Mouse (Mus musculus): Measurements from ENCODE around the gene Ttll1. TPM values are rescaled to one million over a fixed set of nuclear protein-coding genes. Genes with fewer than 3 reads are reported as not detected.

Gene Ttll1
- polyA plus RNA-seq, 1 experiment: 8.3 TPM

GRCm38 (mm10) chr15:83435324-83436090 is 75.2 kb downstream of the Ttll1 start:
- H3K27me3 ChIP-seq (replicated peaks): no peaks in the 10 kb centered on the region
- no peak for TF ChIP-seq FLI1 (IDR thresholded peaks at IDR 0.05; ENCODE audit: low read length)
- TF ChIP-seq GATA1 (IDR thresholded peaks at IDR 0.05; ENCODE audit: borderline replicate concordance, low read length): no peak
- no peaks in the 10 kb centered on the region for H3K9me3 ChIP-seq

GRCm38 (mm10) chr15:83434692-83435091 is 76.0 kb downstream of the Ttll1 start:
- Histone ChIP-seq H3K27me3 (replicated peaks) (no peaks in the 10 kb centered on the region), H3K9me3 (no peaks in the 10 kb centered on the region), H3K4me1 (peaks cover 95% of the 10 kb centered on the region), H3K4me3 (replicated peaks) (peak overlapping the region; percentile 72), H3K36me3 (replicated peaks; ENCODE audit: low read length) (peaks cover 10% of the 10 kb centered on the region)
- TF ChIP-seq GATA1 (IDR thresholded peaks at IDR 0.05; ENCODE audit: borderline replicate concordance, low read length): no peak
- no peak for TF ChIP-seq FLI1 (IDR thresholded peaks at IDR 0.05; ENCODE audit: low read length)

More at GRCm38 (mm10) chr15:83435324-83436090, 75.2 kb downstream of the Ttll1 start:
- Histone ChIP-seq H3K4me1 (peaks cover 95% of the 10 kb centered on the region), H3K4me3 (replicated peaks) (no peak overlapping the region), H3K36me3 (replicated peaks; ENCODE audit: low read length) (peaks cover 13% of the 10 kb centered on the region)

Other genes with a start within 250 kb of the Ttll1 start
- 4.4 and 22.6 TPM in 2 replicates for gene Arfgap3, start 160.6 kb downstream of the Ttll1 start, polyA plus RNA-seq (2012; ENCODE audit: insufficient read depth, low replicate concordance)
- gene Pacsin2, start 46.3 kb downstream of the Ttll1 start, polyA plus RNA-seq (2012; ENCODE audit: insufficient read depth, low replicate concordance): 39.9 and 82.1 TPM in 2 replicates
- gene Bik, start 16.0 kb upstream of the Ttll1 start, polyA plus RNA-seq (2012; ENCODE audit: insufficient read depth, low replicate concordance): 3.1 and 3.5 TPM in 2 replicates
- gene Tspo, start 52.7 kb upstream of the Ttll1 start, polyA plus RNA-seq (2012; ENCODE audit: insufficient read depth, low replicate concordance): 531 TPM in 2 replicates
- 15.3 and 15.9 TPM in 2 replicates for gene Mcat, start 52.9 kb upstream of the Ttll1 start, polyA plus RNA-seq (2012; ENCODE audit: insufficient read depth, low replicate concordance)
- 36.8 and 55.0 TPM in 2 replicates for gene Ttll12, start 84.3 kb upstream of the Ttll1 start, polyA plus RNA-seq (2012; ENCODE audit: insufficient read depth, low replicate concordance)
- gene Scube1, start 214.1 kb upstream of the Ttll1 start, polyA plus RNA-seq (2012; ENCODE audit: insufficient read depth, low replicate concordance): not detected in 2 replicates